Mouse (Mus musculus) cerebellum, adult 2 months (tissue): ENCODE data around the gene Trh.

Experiments used
- CTCF ChIP-seq: fragments of 200-500 bp; IDR thresholded peaks from 2 replicates; pipeline ENCODE4 v1.5.1; 2011; ENCODE audit warnings: low read depth, mild to moderate bottlenecking, control low read depth, low read length, moderate library complexity, borderline replicate concordance; ENCODE audit not compliant: insufficient read depth
- POLR2A ChIP-seq: fragments of 200-500 bp; IDR thresholded peaks from 2 replicates; pipeline ENCODE4 v1.6.1; 2011; ENCODE audit warnings: low read length, control low read depth, borderline replicate concordance; ENCODE audit not compliant: insufficient read depth

GRCm38 (mm10) chr6:92273652-92274322 is 29.3 kb upstream of the Trh start:
- TF ChIP-seq POLR2A (no peak), CTCF (no peak)
